Mouse (Mus musculus): Measurements from ENCODE around the gene Zswim4. TPM values are rescaled to one million over a fixed set of nuclear protein-coding genes. Genes with fewer than 3 reads are reported as not detected.

Gene Zswim4
- polyA plus RNA-seq, 1 experiment from 2014 or later, result 7.6 TPM

GRCm38 (mm10) chr8:84176560-84176959 lies 60.3 kb downstream of the Zswim4 start:
- Histone ChIP-seq H3K4me1 (replicated peaks) (peaks cover 41% of the 10 kb centered on the region), H3K27ac (no peak overlapping the region), H3K4me3 (no peak overlapping the region; the same call in 1 of the 2 replicates), H3K4me2 (no peak overlapping the region), H3K27me3 (no peaks in the 10 kb centered on the region), H3K36me3 (peaks cover 25% of the 10 kb centered on the region), H3K9ac (peak overlapping the region; percentile 33; the same call in 1 of the 2 replicates), H3K9me3 (replicated peaks) (no peaks in the 10 kb centered on the region)
- 19% methylated on average over 3 of the region's 3 CpGs for WGBS
- ATAC-seq (replicated peaks; ENCODE audit: insufficient number of reproducible peaks, insufficient read depth, low FRiP score, low read depth), result no peak

DNA sequence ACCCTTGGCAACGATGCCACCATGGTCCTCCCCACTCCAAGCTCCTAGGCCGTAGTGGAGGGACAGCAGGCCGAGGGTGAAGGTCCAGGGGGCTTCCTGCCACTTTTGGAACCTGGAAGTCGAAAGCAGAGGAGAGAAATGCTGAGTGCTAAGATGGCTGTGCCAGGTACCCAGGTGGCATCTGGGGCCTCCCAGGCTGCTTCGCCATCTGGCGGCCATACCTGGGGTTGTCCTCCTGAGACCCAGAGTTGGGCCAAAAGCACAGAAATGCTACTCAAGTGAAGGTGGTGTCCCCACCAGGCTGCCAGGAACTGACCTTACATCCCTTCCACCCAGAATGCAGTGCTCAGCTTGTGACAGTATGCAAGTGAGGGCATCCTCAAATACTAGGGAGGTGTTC lies 63.0 kb downstream of the Zswim4 start:
- Histone ChIP-seq H3K4me3 (no peak overlapping the region), H3K36me3 (peaks cover 25% of the 10 kb centered on the region)
- WGBS, result 84% methylated on average over 6 of the region's 6 CpGs

DNA sequence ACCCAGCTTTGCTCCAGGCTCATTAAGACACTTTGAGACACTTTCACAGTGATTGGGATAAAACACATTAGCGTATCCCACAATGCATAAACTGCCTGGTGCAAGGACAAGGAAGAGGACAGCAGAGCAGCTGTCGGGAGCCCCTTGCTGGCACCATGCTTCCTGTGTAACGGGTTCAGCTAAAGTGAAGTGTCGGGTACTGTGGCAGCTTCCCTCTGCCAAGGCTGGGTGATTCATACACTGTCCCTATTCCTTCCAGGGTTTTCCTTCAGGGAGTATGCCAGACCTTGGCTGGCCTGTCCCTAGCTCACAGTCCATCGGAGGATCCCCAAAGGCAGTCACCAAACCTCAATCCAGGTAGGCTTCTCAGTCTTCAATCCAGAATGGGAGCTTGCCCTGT lies 66.8 kb downstream of the Zswim4 start:
- no peak overlapping the region for H3K4me3 ChIP-seq
- no peaks in the 10 kb centered on the region for H3K27me3 ChIP-seq
- H3K4me1 ChIP-seq (replicated peaks), result peaks cover 16% of the 10 kb centered on the region
- no peak overlapping the region for H3K9ac ChIP-seq
- 86% methylated on average over 5 of the region's 5 CpGs for WGBS
- H3K4me2 ChIP-seq, result no peak overlapping the region
- ATAC-seq (replicated peaks; ENCODE audit: insufficient number of reproducible peaks, insufficient read depth, low FRiP score, low read depth), result no peak
- no peak overlapping the region for H3K27ac ChIP-seq
- no peaks in the 10 kb centered on the region for H3K9me3 ChIP-seq (replicated peaks)
- peaks cover 23% of the 10 kb centered on the region for H3K36me3 ChIP-seq

More for the DNA sequence above, 63.0 kb downstream of the Zswim4 start:
- no peak overlapping the region for H3K4me2 ChIP-seq
- ATAC-seq (replicated peaks; ENCODE audit: insufficient number of reproducible peaks, insufficient read depth, low FRiP score, low read depth), result no peak
- peaks cover 15% of the 10 kb centered on the region for H3K4me1 ChIP-seq (replicated peaks)
- no peaks in the 10 kb centered on the region for H3K27me3 ChIP-seq
- no peak overlapping the region for H3K27ac ChIP-seq
- H3K9me3 ChIP-seq (replicated peaks), result no peaks in the 10 kb centered on the region
- H3K9ac ChIP-seq, result no peak overlapping the region

- Histone ChIP-seq H3K9me3 (replicated peaks) (no peaks in the 10 kb centered on the region), H3K4me3 (no peak overlapping the region), H3K36me3 (peaks cover 9% of the 10 kb centered on the region), H3K4me1 (replicated peaks) (peaks cover 16% of the 10 kb centered on the region), H3K27ac (no peak overlapping the region), H3K27me3 (no peaks in the 10 kb centered on the region), H3K4me2 (no peak overlapping the region), H3K9ac (no peak overlapping the region)
- 62% methylated on average over 2 of the region's 2 CpGs for WGBS
- ATAC-seq (replicated peaks; ENCODE audit: insufficient number of reproducible peaks, insufficient read depth, low FRiP score, low read depth), result no peak
These were observed 69.2 kb downstream of the Zswim4 start for GRCm38 (mm10) chr8:84167696-84168095.

MicroRNAs within 50 kb of the gene (microRNA counts, 519-probe panel; counts per million panel counts)
- 2,700 counts per million, percentile 63 among the panel's probes with 10 or more counts for microRNA mmu-miR-181c
- 4,040 counts per million, percentile 91 among the panel's probes with 10 or more counts for microRNA mmu-miR-23a
- microRNA mmu-miR-27a, result 3,998 counts per million, percentile 91 among the panel's probes with 10 or more counts

Small RNA genes within 50 kb of the gene (microRNA-seq; reads per million reads assigned to microRNA genes)
- gene Mir181c (3,201 reads per million, percentile 89 among the genes with 10 or more reads in this experiment), gene Mir181d (2,477 reads per million, percentile 85 among the genes with 10 or more reads in this experiment), gene Mir23a (28,840 reads per million, percentile 98 among the genes with 10 or more reads in this experiment), gene Mir24-2 (not detected), gene Mir27a (337 reads per million, percentile 67 among the genes with 10 or more reads in this experiment), gene Mir3074-2 (not detected)

Other genes with a start within 250 kb of the Zswim4 start
- 5.6 and 5.9 TPM in 2 replicates for gene Samd1, start 239.4 kb downstream of the Zswim4 start, polyA plus RNA-seq (2015; fragmentation: Nextera tagmentation; extraction: Ambion mirVana)
- gene 1700067K01Rik, start 235.6 kb downstream of the Zswim4 start, polyA plus RNA-seq (2015; fragmentation: Nextera tagmentation; extraction: Ambion mirVana), result 0.74 and 0.90 TPM in 2 replicates
- gene 2210011C24Rik, start 224.9 kb downstream of the Zswim4 start, polyA plus RNA-seq (2015; fragmentation: Nextera tagmentation; extraction: Ambion mirVana), result 0.31 and 0.57 TPM in 2 replicates
- gene Palm3, start 215.6 kb downstream of the Zswim4 start, polyA plus RNA-seq (2015; fragmentation: Nextera tagmentation; extraction: Ambion mirVana), result 1.2 and 1.9 TPM in 2 replicates
- gene Il27ra, start 194.5 kb downstream of the Zswim4 start, polyA plus RNA-seq (2015; fragmentation: Nextera tagmentation; extraction: Ambion mirVana), result 5.4 and 6.6 TPM in 2 replicates
- 0.39 TPM in 1 of 2 replicates, not detected in the other for gene Rln3, start 192.1 kb downstream of the Zswim4 start, polyA plus RNA-seq (2015; fragmentation: Nextera tagmentation; extraction: Ambion mirVana)
- gene Gm10643, start 171.9 kb downstream of the Zswim4 start, polyA plus RNA-seq (2015; fragmentation: Nextera tagmentation; extraction: Ambion mirVana), result 0.71 and 1.3 TPM in 2 replicates
- gene Rfx1, start 170.2 kb downstream of the Zswim4 start, polyA plus RNA-seq (2015; fragmentation: Nextera tagmentation; extraction: Ambion mirVana), result 4.5 and 7.4 TPM in 2 replicates
- gene Dcaf15, start 132.3 kb downstream of the Zswim4 start, polyA plus RNA-seq (2015; fragmentation: Nextera tagmentation; extraction: Ambion mirVana), result 4.6 and 6.8 TPM in 2 replicates
- 0.04 and 0.29 TPM in 2 replicates for gene Podnl1, start 111.1 kb downstream of the Zswim4 start, polyA plus RNA-seq (2015; fragmentation: Nextera tagmentation; extraction: Ambion mirVana)
- gene Cc2d1a, start 89.1 kb downstream of the Zswim4 start, polyA plus RNA-seq (2015; fragmentation: Nextera tagmentation; extraction: Ambion mirVana), result 11.9 and 18.7 TPM in 2 replicates
- gene 4930432K21Rik, start 89.0 kb downstream of the Zswim4 start, polyA plus RNA-seq (2015; fragmentation: Nextera tagmentation; extraction: Ambion mirVana), result 0.60 and 0.77 TPM in 2 replicates
- gene Nanos3, start 51.8 kb downstream of the Zswim4 start, polyA plus RNA-seq (2015; fragmentation: Nextera tagmentation; extraction: Ambion mirVana), result 1.4 and 1.6 TPM in 2 replicates
- 290 and 291 TPM in 2 replicates for gene D8Ertd738e, start 12.7 kb upstream of the Zswim4 start, polyA plus RNA-seq (2015; fragmentation: Nextera tagmentation; extraction: Ambion mirVana)
- gene Mri1, start 20.3 kb upstream of the Zswim4 start, polyA plus RNA-seq (2015; fragmentation: Nextera tagmentation; extraction: Ambion mirVana), result 36.1 and 42.7 TPM in 2 replicates
- 15.2 and 15.7 TPM in 2 replicates for gene Ccdc130, start 33.3 kb upstream of the Zswim4 start, polyA plus RNA-seq (2015; fragmentation: Nextera tagmentation; extraction: Ambion mirVana)
- gene Cacna1a, start 151.4 kb upstream of the Zswim4 start, polyA plus RNA-seq (2015; fragmentation: Nextera tagmentation; extraction: Ambion mirVana), result 7.2 and 8.3 TPM in 2 replicates

Measured in heart, embryonic 15.5 days (tissue).